Mouse (Mus musculus) kidney, adult 8-10 months (tissue): Measurements from ENCODE around the gene Baz2b.
A peak's percentile ranks its signal among the peaks of the same experiment; 100 is the strongest.
"Not testable (repeated sequence)": the region's sequence is repeated elsewhere in the genome, so short reads cannot be mapped to it uniquely, and the experiment has no call there.

Experiments used
- DNase-seq, 2 experiments: peaks; one replicate each; pipeline ENCODE4 v3.0.0; 2022

The Baz2b gene

GRCm38 (mm10) chr2:60196841-60197240 is 12.8 kb downstream of the Baz2b start:
- no peak for DNase-seq

GRCm38 (mm10) chr2:60181696-60182095 is 27.9 kb downstream of the Baz2b start:
- DNase-seq: no peak

GRCm38 (mm10) chr2:60177490-60177889 is 32.1 kb downstream of the Baz2b start:
- peak; percentile 34 to 58 for DNase-seq

- no peak for DNase-seq
Measured at GRCm38 (mm10) chr2:60176087-60176486, 33.6 kb downstream of the Baz2b start.

GRCm38 (mm10) chr2:60175078-60175477 is 34.6 kb downstream of the Baz2b start:
- DNase-seq: no peak

- DNase-seq: no peak
Measured at GRCm38 (mm10) chr2:60173595-60173994, 36.0 kb downstream of the Baz2b start.

GRCm38 (mm10) chr2:60173190-60173589 is 36.4 kb downstream of the Baz2b start:
- DNase-seq: no peak

- no peak for DNase-seq
Measured at GRCm38 (mm10) chr2:60172531-60172914, 37.1 kb downstream of the Baz2b start.

GRCm38 (mm10) chr2:60171786-60172530 is 37.7 kb downstream of the Baz2b start:
- DNase-seq: peak; percentile 62 to 84

- no peak for DNase-seq
Measured at GRCm38 (mm10) chr2:60166878-60167277, 42.8 kb downstream of the Baz2b start.

GRCm38 (mm10) chr2:60165679-60166078 is 44.0 kb downstream of the Baz2b start:
- no peak for DNase-seq

- no peak for DNase-seq
Measured at GRCm38 (mm10) chr2:60163744-60164143, 45.9 kb downstream of the Baz2b start.

- DNase-seq: no peak
Measured at GRCm38 (mm10) chr2:60152481-60152880, 57.2 kb downstream of the Baz2b start.

- DNase-seq: no peak
Measured at GRCm38 (mm10) chr2:60148651-60149050, 61.0 kb downstream of the Baz2b start.

- no peak for DNase-seq
Measured at GRCm38 (mm10) chr2:60147428-60147827, 62.2 kb downstream of the Baz2b start.

GRCm38 (mm10) chr2:60145742-60146141 is 63.9 kb downstream of the Baz2b start:
- DNase-seq: no peak

- DNase-seq: no peak
Measured at GRCm38 (mm10) chr2:60143383-60143782, 66.3 kb downstream of the Baz2b start.

- no peak for DNase-seq
Measured at GRCm38 (mm10) chr2:60142281-60142680, 67.4 kb downstream of the Baz2b start.

- DNase-seq: no peak
Measured at GRCm38 (mm10) chr2:60138751-60139162, 70.9 kb downstream of the Baz2b start.

GRCm38 (mm10) chr2:60135796-60136195 is 73.8 kb downstream of the Baz2b start:
- no peak for DNase-seq

GRCm38 (mm10) chr2:60134958-60135357 is 74.7 kb downstream of the Baz2b start:
- not testable (repeated sequence) for DNase-seq

GRCm38 (mm10) chr2:60133072-60133471 is 76.6 kb downstream of the Baz2b start:
- no peak for DNase-seq

GRCm38 (mm10) chr2:60132269-60133042 is 77.2 kb downstream of the Baz2b start:
- DNase-seq: no peak

GRCm38 (mm10) chr2:60128631-60129030 is 81.0 kb downstream of the Baz2b start:
- DNase-seq: no peak
